Mouse (Mus musculus): Measurements from ENCODE around the gene Mpo. TPM values are rescaled to one million over a fixed set of nuclear protein-coding genes. Genes with fewer than 3 reads are reported as not detected.

Mpo gene
- total RNA-seq, 1 experiment from 2014 or later = not detected

- ATAC-seq (ENCODE audit: extremely low read depth, insufficient number of reproducible peaks, low FRiP score, poor library complexity, severe bottlenecking) = no peak
Measured at GRCm38 (mm10) chr11:87757001-87757954, 36.1 kb upstream of the Mpo start.

DNA sequence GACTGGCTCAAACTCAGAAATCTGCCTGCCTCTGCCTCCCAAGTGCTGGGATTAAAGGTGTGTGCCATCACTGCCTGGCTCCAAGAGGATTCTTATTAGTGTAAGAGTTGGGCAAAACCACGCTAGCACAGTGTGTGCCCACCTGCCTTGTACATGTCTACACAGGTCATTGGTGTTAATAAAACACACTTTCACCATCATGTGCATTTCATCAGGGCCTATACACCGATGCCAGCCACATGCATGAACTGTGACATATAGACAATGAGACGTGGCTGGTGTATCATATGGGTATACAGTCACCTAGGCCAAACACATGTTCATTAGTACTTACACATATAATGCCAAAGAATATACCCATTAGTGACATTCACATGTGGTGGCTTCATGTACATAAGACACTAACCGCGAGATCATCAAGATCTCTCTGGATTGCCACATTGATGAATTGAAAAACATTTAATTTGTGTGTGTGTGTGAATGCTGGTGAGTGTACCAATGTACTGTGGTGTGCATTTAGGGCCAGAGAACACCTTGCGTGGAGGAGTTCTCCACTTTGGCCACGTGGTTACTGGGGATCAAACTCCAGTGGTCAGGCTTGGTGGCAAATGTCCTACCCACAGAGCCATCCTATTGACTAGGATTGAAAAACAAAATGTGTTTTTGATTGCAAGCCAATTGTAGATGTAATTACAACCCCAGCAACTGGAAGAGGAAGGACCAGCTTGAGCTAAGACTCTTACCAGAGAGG is 35.0 kb upstream of the Mpo start:
- no peak for ATAC-seq (ENCODE audit: extremely low read depth, insufficient number of reproducible peaks, low FRiP score, poor library complexity, severe bottlenecking)

DNA sequence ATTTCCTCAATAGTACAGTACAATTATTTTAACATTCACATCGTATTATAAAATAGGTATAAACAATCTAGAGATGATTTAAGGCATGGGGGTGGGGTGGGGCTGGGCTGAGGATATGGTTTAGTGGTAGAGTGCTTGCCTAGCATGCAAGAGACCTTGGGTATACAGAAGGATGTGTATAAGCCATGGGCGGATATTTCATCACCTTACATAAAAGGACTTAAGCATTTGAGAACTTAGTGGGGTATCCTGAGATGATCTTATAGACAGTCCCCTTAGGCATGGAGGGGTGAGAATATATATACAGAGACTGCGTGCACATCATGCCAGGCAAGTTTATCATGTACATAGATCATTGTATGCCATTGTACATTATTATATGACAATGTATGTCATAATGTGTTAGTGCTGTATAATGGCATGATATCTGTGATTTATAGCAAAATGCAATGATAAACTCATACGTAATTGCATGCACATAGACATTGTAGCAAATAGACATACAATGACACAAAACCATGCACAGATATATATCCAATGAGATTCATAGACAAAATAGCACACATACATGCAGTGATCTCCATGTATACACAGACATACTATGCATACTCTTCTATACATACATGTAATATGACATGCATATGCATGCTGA is 34.3 kb upstream of the Mpo start:
- no peak for ATAC-seq (ENCODE audit: extremely low read depth, insufficient number of reproducible peaks, low FRiP score, poor library complexity, severe bottlenecking)

DNA sequence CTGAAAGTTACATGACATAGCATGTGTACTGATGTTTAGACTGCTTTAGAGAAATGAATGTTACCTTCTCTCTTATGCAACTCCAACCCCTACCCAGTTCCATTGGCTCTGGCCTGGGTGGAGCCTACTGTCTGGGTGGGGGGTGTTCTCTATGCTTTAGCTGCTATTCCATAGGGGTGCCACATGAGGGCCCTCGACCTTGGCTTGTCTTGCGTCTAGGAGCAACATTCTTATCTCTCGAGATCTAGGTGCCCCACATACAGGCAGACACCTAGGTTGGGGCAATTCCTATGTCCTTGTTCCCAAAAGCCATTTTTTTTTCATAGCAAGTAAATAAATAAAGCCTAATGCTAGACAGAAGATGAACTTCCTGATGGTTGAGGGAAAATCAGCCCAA is 33.8 kb upstream of the Mpo start:
- peak; percentile 10; the same call in 1 of the 2 replicates for ATAC-seq (ENCODE audit: extremely low read depth, insufficient number of reproducible peaks, low FRiP score, poor library complexity, severe bottlenecking)

DNA sequence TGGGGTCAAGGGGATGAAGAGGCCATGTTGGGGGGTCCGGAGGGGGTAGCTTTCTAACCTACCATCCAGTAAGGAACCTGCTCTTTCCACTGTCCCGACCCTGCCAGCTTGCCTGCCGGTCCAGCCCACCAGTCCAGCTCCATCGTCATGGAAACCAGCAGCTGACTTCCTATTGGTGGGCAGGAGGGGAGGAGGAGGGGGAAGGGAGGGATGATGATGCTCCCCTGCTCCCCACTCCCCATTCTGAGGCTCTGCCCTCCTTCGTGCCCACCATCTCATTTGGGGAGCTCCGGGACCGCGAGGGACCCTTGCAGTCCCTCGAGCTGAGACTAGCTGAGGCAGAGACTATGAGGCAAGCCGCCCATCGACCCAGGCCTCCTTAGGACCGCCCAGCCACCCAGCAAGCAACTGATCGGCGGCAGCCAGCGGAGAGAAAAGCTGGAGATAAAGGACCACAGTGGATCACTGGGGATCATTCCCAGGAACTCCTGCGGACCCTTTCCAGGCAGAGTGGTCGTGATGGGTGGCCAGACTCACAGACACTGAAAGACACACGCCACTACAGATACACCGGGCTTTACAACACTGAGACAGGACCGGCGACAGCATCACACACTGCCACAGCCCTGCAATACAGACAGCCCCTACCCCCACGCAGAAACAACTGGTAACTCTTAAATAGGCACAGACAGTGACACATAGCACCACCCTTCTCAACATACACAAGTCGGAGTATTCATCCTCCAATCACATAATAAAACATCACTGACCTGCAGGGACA is 32.9 kb upstream of the Mpo start, which contains the start of gene Tspoap1:
Gene Tspoap1, plus strand, starts transcription at position 241 of the 781 bp plus-strand sequence.
- peak; percentile 1; the same call in 1 of the 2 replicates for ATAC-seq (ENCODE audit: extremely low read depth, insufficient number of reproducible peaks, low FRiP score, poor library complexity, severe bottlenecking)

GRCm38 (mm10) chr11:87761181-87761721 is 32.1 kb upstream of the Mpo start:
- no peak for ATAC-seq (ENCODE audit: extremely low read depth, insufficient number of reproducible peaks, low FRiP score, poor library complexity, severe bottlenecking)

- no peak for ATAC-seq (ENCODE audit: extremely low read depth, insufficient number of reproducible peaks, low FRiP score, poor library complexity, severe bottlenecking)
Measured at GRCm38 (mm10) chr11:87761806-87762701, 31.3 kb upstream of the Mpo start.

DNA sequence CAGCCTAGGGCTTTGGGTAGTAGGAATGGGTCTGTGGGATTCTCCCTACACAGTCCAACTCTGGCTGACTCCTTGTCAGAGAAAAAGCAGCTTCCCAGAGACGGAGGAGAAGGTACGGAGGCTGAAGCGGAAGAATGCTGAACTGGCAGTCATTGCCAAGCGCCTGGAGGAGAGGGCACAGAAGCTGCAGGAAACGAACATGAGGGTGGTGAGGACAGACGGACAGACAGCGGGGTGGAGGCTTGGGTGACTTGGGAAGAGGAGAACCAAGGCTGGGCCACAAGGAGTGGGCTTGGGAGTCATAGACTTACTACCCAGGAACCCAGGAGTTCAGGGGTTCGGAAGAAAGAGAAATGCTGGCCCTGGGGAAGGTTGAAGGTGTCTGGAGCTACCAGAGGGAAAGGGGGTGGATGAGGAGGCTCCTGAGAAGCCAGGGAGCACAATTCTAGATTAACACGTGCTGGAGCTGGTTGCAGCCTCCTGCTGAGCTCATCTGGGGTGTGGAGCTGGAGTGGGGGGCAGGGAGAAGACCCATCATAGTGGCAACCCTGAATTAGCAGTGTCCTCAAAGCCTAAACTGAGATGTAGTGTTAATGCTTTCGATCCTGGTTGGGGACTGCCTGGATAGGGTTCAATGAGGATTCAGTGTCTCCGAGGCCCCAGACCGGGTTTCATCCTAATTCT is 30.5 kb upstream of the Mpo start:
- ATAC-seq (ENCODE audit: extremely low read depth, insufficient number of reproducible peaks, low FRiP score, poor library complexity, severe bottlenecking) = no peak

DNA sequence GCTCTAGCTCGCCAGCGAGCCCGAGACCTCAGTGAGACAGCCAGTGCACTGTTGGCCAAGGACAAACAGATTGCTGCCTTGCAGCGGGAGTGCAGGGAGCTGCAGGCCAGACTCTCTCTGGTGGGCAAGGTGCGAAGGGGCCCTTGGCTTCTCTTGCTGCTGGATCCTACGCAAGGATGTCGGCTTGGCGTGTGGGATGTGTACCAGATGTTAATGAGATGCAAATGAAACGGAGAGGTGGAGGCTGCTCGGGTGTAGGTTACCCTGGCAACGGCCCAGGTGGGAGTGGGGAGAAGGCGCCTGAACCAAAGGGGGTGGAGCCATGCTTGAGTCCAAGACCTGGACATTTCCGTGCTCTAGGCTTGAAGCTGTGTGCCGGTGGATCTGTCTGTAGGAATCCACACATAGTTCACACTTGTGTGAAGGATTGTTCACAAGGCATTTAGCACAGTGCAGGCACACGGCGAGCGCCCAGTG is 29.8 kb upstream of the Mpo start:
- ATAC-seq (ENCODE audit: extremely low read depth, insufficient number of reproducible peaks, low FRiP score, poor library complexity, severe bottlenecking) = no peak

DNA sequence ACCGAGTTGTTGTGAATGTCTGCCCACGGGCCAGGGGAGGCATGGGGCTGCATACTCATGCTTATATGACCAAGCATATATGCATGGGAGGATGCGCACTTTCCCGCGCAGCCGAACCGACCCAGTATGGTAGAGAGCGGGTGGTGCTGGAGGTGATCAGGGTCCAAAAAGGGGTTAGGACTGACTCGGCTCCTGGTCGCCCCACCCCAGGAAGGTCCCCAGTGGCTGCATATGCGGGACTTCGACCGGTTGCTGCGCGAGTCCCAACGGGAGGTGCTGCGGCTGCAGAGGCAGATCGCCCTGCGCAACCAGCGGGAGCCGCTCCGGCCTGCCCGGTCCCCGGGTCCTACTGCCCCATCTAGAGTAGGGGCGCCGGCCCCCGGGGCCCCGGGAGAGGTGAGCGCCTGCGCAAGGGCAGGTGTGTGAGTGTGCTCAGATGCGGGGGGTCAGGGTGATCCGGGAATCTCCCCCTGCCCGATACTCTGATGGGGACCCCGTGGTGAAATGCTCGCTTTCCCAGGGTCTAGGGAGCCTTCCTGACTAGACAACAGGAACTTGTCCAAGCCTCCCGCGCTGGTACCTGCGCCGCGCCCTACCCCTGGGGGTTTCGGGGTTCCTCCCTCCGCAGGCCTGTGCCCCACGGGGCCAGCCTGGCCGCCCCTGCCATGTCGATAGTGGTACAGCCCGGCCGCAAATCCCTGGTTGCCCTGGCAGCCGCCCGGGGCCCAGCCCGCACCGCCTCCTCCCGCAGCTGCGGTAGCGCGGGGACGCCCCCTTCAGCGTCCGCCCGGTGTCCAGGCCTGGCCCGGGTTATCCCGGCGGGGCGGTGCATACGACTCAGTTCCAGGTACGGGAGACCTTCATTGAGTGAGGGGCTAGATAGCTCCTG is 29.1 kb upstream of the Mpo start:
- no peak for ATAC-seq (ENCODE audit: extremely low read depth, insufficient number of reproducible peaks, low FRiP score, poor library complexity, severe bottlenecking)

DNA sequence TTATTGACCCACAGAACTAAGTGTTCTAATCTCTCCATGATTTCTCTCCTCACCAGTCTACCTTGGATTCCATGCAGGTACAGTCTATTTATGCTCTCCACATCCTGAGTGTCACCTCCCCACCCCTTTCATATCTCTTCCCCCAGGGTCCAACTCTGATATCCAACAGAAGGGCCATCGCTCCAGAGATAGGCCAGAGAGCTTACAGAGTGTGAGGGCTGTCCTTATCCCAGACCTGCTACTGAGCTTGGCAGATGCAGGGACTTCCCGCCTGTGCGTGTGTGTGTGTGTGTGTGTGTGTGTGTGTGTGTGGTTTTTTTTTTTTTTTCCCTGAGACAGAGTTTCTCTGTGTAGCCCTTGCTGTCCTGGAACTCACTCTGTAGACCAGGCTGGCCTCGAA is 24.6 kb upstream of the Mpo start:
- no peak for ATAC-seq (ENCODE audit: extremely low read depth, insufficient number of reproducible peaks, low FRiP score, poor library complexity, severe bottlenecking)

- ATAC-seq (ENCODE audit: extremely low read depth, insufficient number of reproducible peaks, low FRiP score, poor library complexity, severe bottlenecking) = peak; percentile 77
Measured at GRCm38 (mm10) chr11:87770989-87771388, 22.4 kb upstream of the Mpo start.

DNA sequence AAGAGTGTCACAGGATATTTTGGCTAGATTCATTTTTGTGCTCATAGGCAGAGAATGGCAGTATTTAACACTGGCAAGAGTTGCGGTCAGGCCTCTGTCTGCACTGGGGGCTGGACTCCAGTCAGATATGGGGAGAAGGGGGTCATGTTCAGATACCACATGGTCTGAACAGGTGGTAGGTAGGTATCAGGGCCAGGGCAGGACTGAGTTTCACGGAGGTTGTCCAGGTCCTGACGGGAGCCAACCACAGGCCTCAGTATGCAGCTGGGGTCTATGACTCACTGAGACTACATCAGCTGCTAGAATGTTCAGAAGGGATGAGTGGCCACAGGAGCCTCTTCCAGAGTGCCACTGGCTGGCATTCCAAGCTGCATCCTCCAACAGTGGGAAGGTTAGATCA is 21.0 kb upstream of the Mpo start:
- no peak for ATAC-seq (ENCODE audit: extremely low read depth, insufficient number of reproducible peaks, low FRiP score, poor library complexity, severe bottlenecking)

GRCm38 (mm10) chr11:87778100-87778765 is 15.1 kb upstream of the Mpo start:
- ATAC-seq (ENCODE audit: extremely low read depth, insufficient number of reproducible peaks, low FRiP score, poor library complexity, severe bottlenecking) = no peak

DNA sequence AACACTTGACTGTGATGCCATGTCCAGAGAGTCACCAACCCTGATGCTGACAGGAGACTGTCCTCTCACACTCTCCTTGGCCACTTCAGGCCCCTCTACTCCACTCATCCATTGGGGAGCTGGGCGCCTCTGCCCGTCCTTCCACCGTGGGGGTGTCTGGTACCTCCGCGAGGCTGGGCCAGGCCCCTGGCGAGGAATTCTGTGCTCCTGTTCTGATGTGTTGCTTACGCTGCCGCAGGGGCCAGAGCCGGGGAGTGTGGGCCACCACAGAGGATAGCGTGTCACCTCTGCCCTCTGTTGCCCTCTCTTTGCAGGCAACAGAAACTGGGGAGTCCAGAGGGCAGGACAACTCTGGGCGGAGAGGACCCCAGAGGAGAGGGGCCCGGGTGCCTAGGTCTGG is 14.5 kb upstream of the Mpo start:
- ATAC-seq (ENCODE audit: extremely low read depth, insufficient number of reproducible peaks, low FRiP score, poor library complexity, severe bottlenecking) = no peak
